Mouse (Mus musculus) megakaryocyte, embryonic 14.5 days (primary cell): ENCODE measurements at regions not wholly inside any gene's neighbourhood (a gene's known extent, or its start where the extent isn't known, plus 50 kb on each side); places are given as distances from the start of the nearest gene placed in this dataset.

ENCODE experiments used
- H3K27me3 ChIP-seq: replicated peaks from 2 replicates; pipeline ENCODE3; 2012; ENCODE audit warnings: inconsistent platforms
- H3K36me3 ChIP-seq: replicated peaks from 2 replicates; pipeline ENCODE3; 2012; ENCODE audit warnings: low read length, inconsistent platforms, mixed read lengths
- H3K4me1 ChIP-seq: 2 replicates; pipeline ENCODE4 v1.6.1; 2012; ENCODE audit warnings: inconsistent platforms
- H3K4me3 ChIP-seq: replicated peaks from 2 replicates; pipeline ENCODE3; 2012; ENCODE audit warnings: moderate library complexity, mild to moderate bottlenecking, inconsistent platforms
- H3K9me3 ChIP-seq: 2 replicates; pipeline ENCODE4 v1.6.1; 2012; ENCODE audit warnings: inconsistent platforms
- FLI1 ChIP-seq: IDR thresholded peaks from 2 replicates; pipeline ENCODE4 v1.6.1; 2012; ENCODE audit warnings: low read length, inconsistent platforms, mixed read lengths
- GATA1 ChIP-seq: IDR thresholded peaks from 3 replicates; pipeline ENCODE4 v1.6.1; 2012; ENCODE audit warnings: mixed read lengths, low read length, inconsistent platforms, borderline replicate concordance

DNA sequence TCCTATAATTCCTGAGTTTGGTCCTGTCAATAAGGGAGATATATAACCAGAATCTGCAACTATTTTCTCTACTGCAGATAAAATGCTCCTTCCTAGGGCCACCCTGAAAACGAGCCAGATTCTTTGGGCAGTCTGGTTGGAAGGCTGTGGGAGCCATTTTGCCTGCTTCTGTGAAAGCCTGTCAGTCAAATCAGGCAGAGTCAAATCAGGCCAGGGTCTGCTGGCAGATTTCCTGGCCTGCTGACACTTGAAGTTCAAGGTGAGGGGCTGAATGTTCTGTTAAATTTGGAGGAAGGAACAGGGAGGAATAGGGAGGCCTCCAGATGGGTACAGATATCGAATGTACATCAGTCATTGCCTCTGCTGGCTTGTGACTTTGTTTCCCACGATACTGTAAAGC is 206.0 kb upstream of the Pkn2 start:
- Histone ChIP-seq H3K36me3 (no peaks in the 10 kb centered on the region), H3K4me1 (peaks cover 11% of the 10 kb centered on the region; the same call in 1 of the 2 replicates), H3K27me3 (no peaks in the 10 kb centered on the region)

DNA sequence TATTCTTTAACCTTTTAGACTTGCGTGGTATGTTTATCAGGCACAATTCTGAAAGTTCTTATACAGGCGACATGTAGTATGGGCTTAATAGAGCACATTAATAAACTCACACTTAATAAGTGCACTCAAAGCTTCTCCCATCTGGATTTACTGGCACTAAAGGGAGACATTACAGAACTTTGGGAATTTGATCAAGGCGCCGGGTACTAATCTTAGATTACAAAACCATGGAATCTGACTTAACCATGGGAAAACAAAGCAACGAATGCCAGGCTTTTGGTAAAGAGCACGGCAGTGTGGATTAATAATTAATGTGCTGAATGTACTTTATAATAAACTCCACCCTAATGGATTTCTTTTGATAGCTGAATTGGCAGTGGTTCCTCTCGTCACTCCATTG is 196.5 kb upstream of the Pkn2 start:
- H3K4me3 ChIP-seq: no peak overlapping the region
- peaks cover 9% of the 10 kb centered on the region for H3K9me3 ChIP-seq
- H3K36me3 ChIP-seq: no peaks in the 10 kb centered on the region
- H3K27me3 ChIP-seq: no peaks in the 10 kb centered on the region
- TF ChIP-seq FLI1 (no peak), GATA1 (no peak)
- peaks cover 13% of the 10 kb centered on the region for H3K4me1 ChIP-seq

More for the DNA sequence above, 206.0 kb upstream of the Pkn2 start:
- Histone ChIP-seq H3K9me3 (no peaks in the 10 kb centered on the region), H3K4me3 (no peak overlapping the region)
- no peak for TF ChIP-seq GATA1
- no peak for TF ChIP-seq FLI1

GRCm38 (mm10) chr3:143071839-143072373 is 190.1 kb upstream of the Pkn2 start:
- no peak overlapping the region for H3K4me3 ChIP-seq
- peaks cover 6% of the 10 kb centered on the region for H3K9me3 ChIP-seq
- H3K27me3 ChIP-seq: no peaks in the 10 kb centered on the region
- TF ChIP-seq FLI1 (no peak), GATA1 (no peak)
- no peaks in the 10 kb centered on the region for H3K36me3 ChIP-seq
- no peaks in the 10 kb centered on the region for H3K4me1 ChIP-seq

DNA sequence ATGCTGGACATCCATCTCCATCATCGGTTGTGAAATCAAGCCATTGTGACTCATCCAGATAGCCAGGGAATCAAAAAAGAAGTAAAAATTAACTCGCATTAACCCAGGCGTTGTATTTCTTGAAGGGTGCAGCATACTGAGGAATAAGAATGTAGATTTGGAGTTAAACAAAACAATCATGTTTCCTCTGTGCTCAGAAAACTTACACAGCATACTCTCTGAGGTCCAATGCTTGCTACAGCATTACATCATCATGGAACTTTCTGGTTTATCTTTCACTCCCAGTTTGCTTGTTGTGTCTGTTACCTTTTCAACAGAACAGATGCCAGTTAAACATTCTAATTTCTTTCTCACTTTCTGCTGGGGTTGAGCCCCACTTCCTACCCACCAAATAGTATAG is 173.1 kb upstream of the Pkn2 start:
- Histone ChIP-seq H3K4me3 (no peak overlapping the region), H3K9me3 (no peaks in the 10 kb centered on the region), H3K27me3 (no peaks in the 10 kb centered on the region), H3K4me1 (peaks cover 13% of the 10 kb centered on the region), H3K36me3 (no peaks in the 10 kb centered on the region)
- TF ChIP-seq GATA1 (no peak), FLI1 (no peak)

- no peaks in the 10 kb centered on the region for H3K9me3 ChIP-seq
- TF ChIP-seq GATA1 (no peak), FLI1 (no peak)
- H3K4me1 ChIP-seq: peaks cover 5% of the 10 kb centered on the region
- no peaks in the 10 kb centered on the region for H3K36me3 ChIP-seq
- H3K4me3 ChIP-seq: no peak overlapping the region
- H3K27me3 ChIP-seq: no peaks in the 10 kb centered on the region
These were observed 171.6 kb upstream of the Pkn2 start for GRCm38 (mm10) chr3:143053286-143053993.

DNA sequence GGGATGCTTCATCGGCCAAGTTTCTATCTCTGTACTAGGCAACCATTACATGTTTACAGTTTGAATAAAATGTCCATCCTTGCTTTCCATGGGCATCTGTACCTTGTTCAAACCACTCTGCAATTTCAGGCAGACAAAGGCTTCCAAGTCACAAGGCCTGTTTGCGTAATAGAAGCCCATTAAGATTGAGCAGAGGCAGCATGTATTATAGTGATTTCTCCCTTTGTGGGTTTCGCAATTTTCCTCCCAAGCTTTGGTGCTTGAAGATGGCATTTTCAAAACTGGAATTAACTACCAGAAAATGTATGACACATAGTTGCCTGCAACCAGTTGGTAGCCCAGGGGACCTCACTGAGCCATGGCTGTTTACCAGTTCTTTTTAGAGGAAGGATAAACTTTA is 158.9 kb upstream of the Pkn2 start:
- H3K9me3 ChIP-seq: no peaks in the 10 kb centered on the region
- H3K4me3 ChIP-seq: no peak overlapping the region
- no peak for TF ChIP-seq GATA1
- no peak for TF ChIP-seq FLI1

GRCm38 (mm10) chr3:143036108-143036507 is 154.3 kb upstream of the Pkn2 start:
- Histone ChIP-seq H3K4me1 (peaks cover 6% of the 10 kb centered on the region; the same call in 1 of the 2 replicates), H3K27me3 (no peaks in the 10 kb centered on the region), H3K4me3 (no peak overlapping the region), H3K36me3 (no peaks in the 10 kb centered on the region), H3K9me3 (no peaks in the 10 kb centered on the region)
- no peak for TF ChIP-seq FLI1
- TF ChIP-seq GATA1: no peak

More for the DNA sequence above, 158.9 kb upstream of the Pkn2 start:
- H3K36me3 ChIP-seq: no peaks in the 10 kb centered on the region
- peaks cover 6% of the 10 kb centered on the region; the same call in 1 of the 2 replicates for H3K4me1 ChIP-seq
- no peaks in the 10 kb centered on the region for H3K27me3 ChIP-seq

DNA sequence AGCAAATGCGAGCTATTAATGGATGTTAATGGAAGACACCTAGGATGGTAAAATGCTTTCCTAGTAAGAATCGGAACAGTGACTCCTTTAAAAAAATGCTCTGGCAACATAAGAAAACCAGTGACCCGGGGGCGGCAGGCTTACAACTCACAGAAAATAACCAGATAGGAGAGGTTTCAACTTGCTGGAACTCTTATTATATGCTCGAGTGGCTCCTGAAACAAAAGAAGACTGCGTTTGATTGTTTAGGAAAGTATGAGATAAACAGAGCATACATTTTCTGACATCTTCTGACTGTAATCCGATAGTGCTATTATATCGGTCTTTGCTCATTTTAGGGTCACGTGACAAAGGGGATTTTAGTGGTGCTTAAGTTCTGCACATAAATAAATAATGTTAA is 152.8 kb upstream of the Pkn2 start:
- Histone ChIP-seq H3K27me3 (no peaks in the 10 kb centered on the region), H3K4me1 (peaks cover 6% of the 10 kb centered on the region; the same call in 1 of the 2 replicates), H3K36me3 (no peaks in the 10 kb centered on the region), H3K9me3 (no peaks in the 10 kb centered on the region), H3K4me3 (no peak overlapping the region)
- TF ChIP-seq FLI1: no peak
- no peak for TF ChIP-seq GATA1

DNA sequence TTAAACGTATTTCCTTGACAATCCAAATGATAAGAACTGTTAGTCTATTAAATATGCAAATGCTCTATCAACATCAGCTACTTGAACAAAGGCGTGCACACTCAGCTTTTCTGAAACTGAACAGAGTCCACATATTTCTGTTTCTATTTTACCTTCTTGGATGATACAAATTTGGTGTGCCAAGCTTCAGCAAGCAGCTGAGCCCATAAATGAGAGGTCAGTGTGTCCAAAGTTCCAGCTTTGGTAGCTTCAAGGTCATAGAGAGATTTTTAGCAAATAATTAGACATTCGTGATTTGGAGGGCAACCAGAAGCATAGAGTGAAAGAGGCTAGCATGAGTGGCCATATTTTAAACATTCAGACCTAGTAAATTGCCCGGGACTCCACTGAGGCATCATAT is 140.7 kb upstream of the Pkn2 start:
- Histone ChIP-seq H3K36me3 (no peaks in the 10 kb centered on the region), H3K27me3 (no peaks in the 10 kb centered on the region), H3K4me3 (no peak overlapping the region), H3K4me1 (peaks cover 53% of the 10 kb centered on the region), H3K9me3 (no peaks in the 10 kb centered on the region)
- no peak for TF ChIP-seq GATA1
- TF ChIP-seq FLI1: no peak

DNA sequence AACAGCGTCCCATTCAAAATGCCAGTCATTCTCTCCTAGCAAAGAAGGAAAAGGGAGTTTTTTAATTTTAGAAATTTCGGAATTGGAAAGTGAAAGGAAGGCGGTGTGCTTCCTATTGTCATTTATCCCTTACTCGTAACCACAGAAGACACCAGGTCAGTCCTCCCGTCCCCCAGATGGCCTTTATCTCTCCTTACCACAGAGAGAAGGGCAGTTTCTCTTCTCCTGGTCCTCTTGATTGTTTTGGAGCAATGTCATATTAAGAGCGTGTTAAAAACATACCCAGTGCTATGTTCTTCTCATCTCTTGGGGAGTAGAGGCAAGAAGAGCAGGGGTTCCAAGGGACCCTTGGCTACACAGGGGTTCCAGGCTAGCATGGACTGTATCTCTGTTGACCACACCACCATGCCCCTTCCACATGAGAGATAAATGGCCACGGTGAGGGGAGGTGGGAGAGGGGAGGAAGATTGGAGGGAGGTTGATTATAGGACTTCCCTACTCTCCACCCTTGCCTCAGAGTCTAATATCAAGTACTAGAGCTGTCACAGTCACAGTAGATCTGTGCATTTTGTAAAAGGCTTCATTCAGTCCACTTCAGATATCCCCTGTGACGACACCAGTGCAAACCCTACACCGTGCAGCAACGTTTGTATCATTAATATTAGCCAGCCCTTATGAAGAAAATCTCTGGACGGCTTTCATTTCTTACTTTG is 139.5 kb upstream of the Pkn2 start:
- no peaks in the 10 kb centered on the region for H3K27me3 ChIP-seq
- TF ChIP-seq FLI1: no peak
- TF ChIP-seq GATA1: no peak
- no peaks in the 10 kb centered on the region for H3K36me3 ChIP-seq
- peaks cover 65% of the 10 kb centered on the region for H3K4me1 ChIP-seq
- H3K9me3 ChIP-seq: no peaks in the 10 kb centered on the region
- peak overlapping the region; percentile 89 for H3K4me3 ChIP-seq
